Mouse (Mus musculus): ENCODE measurements around the gene Ccdc63.

DNA sequence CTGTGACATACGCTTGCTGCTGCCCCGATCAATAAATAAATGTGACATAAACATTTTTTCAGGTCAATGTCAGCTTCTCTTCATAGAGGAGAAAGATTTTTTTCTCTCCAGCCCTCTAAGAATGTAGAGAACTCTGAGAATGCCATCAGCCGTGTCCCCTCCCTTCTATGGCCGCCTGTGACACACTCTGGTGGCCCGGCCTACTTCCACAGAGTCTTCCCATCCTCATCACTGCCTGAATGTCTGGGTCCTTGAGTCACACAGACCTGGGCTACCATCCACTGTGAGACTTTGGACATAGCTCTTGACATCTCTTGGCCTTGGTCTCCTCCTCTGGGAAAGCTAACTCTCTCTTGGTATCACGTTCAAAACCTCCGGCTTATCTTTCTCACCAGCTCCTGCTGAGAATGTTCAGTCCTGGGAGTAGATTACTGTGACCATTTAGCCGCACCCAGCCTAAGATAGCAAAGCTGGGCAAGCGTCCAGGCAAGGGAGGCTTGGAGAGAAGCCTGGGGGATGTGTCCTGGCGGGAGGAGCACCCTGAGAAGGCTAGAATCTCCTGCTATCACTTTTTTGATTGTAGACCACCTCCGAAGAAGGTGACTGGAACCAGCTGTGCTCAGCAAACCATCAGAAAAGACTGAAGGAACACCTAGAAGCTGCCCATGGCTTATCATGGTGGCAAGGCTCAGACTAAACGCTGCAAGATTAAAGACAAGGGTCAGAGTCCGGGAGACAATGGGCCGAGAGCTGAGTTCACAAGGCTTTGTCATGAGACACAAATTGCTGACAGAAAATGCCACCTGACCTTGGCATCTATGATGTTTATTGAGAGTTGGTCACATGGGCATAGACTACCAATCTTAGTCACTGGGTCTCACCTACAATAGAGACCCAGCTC is 3.9 kb downstream of the Ccdc63 start:
- TF ChIP-seq POLR2A (IDR thresholded peaks at IDR 0.05; ENCODE audit: insufficient read length, low read depth) (no peak), E2F4 (IDR thresholded peaks at IDR 0.05; ENCODE audit: insufficient read depth) (no peak), POLR2AphosphoS2 (IDR thresholded peaks at IDR 0.05; ENCODE audit: insufficient read length, low read depth) (no peak), TCF12 (IDR thresholded peaks at IDR 0.05; ENCODE audit: insufficient read depth, poor library complexity, severe bottlenecking) (no peak), USF1 (IDR thresholded peaks at IDR 0.05; ENCODE audit: low read depth) (no peak), CEBPB (IDR thresholded peaks at IDR 0.05; ENCODE audit: insufficient read depth, poor library complexity, severe bottlenecking) (no peak), MAX (IDR thresholded peaks at IDR 0.05; ENCODE audit: low read depth) (no peak), MYOD1 (IDR thresholded peaks at IDR 0.05; ENCODE audit: control insufficient read depth in 1 of 3, insufficient read length in 2 of 3, low read depth in 2 of 3) (no peak), SRF (IDR thresholded peaks at IDR 0.05; ENCODE audit: control insufficient read depth, insufficient read length, low read depth) (no peak), REST (IDR thresholded peaks at IDR 0.05; ENCODE audit: insufficient read depth, insufficient read length) (no peak), TCF3 (IDR thresholded peaks at IDR 0.05; ENCODE audit: insufficient read length, low read depth) (no peak)
